Mouse (Mus musculus): ENCODE data around the gene Sgk1. TPM values are rescaled to one million over a fixed set of nuclear protein-coding genes. Genes with fewer than 3 reads are reported as not detected.
"Not testable (repeated sequence)": the region's sequence is repeated elsewhere in the genome, so short reads cannot be mapped to it uniquely, and the experiment has no call there.

Sgk1 gene
- polyA plus RNA-seq, 1 experiment from 2014 or later = 26.2 TPM

DNA sequence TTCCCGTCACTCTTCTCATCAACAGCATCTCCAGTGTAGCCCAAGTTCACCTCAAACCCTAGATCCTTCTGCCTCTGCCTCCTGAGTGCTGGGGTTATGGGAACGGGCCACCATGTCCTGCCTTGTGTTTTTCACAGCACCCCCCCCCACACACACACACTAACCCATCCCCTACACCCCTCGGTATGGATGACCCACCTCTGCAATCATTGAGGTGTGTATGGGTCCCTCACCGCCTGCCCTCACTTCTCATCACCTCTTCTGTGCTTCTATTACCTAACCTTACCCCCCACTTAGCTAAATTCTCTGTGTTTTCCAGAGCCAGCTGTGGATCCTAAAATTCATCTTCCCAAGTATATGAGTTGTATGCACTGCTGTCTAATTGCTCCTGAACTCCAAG lies 16.4 kb downstream of the Sgk1 start:
- no peak overlapping the region for H3K4me3 ChIP-seq (ENCODE audit: control insufficient read depth in 1 of 2, insufficient read depth in 1 of 2, low read depth in 1 of 2, low read length in 2 of 2)
- no peaks in the 10 kb centered on the region for H3K36me3 ChIP-seq (ENCODE audit: control insufficient read depth, insufficient read depth, low read length)
- no peaks in the 10 kb centered on the region for H3K4me1 ChIP-seq (ENCODE audit: control insufficient read depth in 2 of 2, insufficient read depth in 2 of 2, low read length in 2 of 2)
- H3K4me2 ChIP-seq (ENCODE audit: low read length) = no peak overlapping the region
- no peak for ATAC-seq (ENCODE audit: insufficient number of reproducible peaks, insufficient read depth, low FRiP score, low read depth)
- WGBS = 87% methylated on average over 4 of the region's 4 CpGs
- 0 out of 2 replicates have a peak, but pooled peaks cover under 1% of the 10 kb centered on the region for H3K9me3 ChIP-seq (ENCODE audit: control insufficient read depth, low read length)
- H3K27me3 ChIP-seq (ENCODE audit: control insufficient read depth, insufficient read depth, low read length) = no peaks in the 10 kb centered on the region
- H3K27ac ChIP-seq (replicated peaks in 1 of 2; ENCODE audit: control insufficient read depth in 1 of 2, insufficient read depth in 1 of 2, low read depth in 2 of 2, low read length in 2 of 2) = no peak overlapping the region
- no peak overlapping the region for H3K9ac ChIP-seq (ENCODE audit: low read length)

GRCm38 (mm10) chr10:21898851-21899250 lies 16.9 kb downstream of the Sgk1 start:
- not testable (repeated sequence) for H3K4me3 ChIP-seq (ENCODE audit: control insufficient read depth in 1 of 2, insufficient read depth in 1 of 2, low read depth in 1 of 2, low read length in 2 of 2); H3K27ac ChIP-seq (replicated peaks in 1 of 2; ENCODE audit: control insufficient read depth in 1 of 2, insufficient read depth in 1 of 2, low read depth in 2 of 2, low read length in 2 of 2); H3K4me2 ChIP-seq (ENCODE audit: low read length); H3K36me3 ChIP-seq (ENCODE audit: control insufficient read depth, insufficient read depth, low read length); H3K9me3 ChIP-seq (ENCODE audit: control insufficient read depth, low read length); ATAC-seq (ENCODE audit: insufficient number of reproducible peaks, insufficient read depth, low FRiP score, low read depth); H3K4me1 ChIP-seq (ENCODE audit: control insufficient read depth in 2 of 2, insufficient read depth in 2 of 2, low read length in 2 of 2); H3K27me3 ChIP-seq (ENCODE audit: control insufficient read depth, insufficient read depth, low read length); H3K9ac ChIP-seq (ENCODE audit: low read length)
- WGBS = 89% methylated on average over 17 of the region's 17 CpGs

DNA sequence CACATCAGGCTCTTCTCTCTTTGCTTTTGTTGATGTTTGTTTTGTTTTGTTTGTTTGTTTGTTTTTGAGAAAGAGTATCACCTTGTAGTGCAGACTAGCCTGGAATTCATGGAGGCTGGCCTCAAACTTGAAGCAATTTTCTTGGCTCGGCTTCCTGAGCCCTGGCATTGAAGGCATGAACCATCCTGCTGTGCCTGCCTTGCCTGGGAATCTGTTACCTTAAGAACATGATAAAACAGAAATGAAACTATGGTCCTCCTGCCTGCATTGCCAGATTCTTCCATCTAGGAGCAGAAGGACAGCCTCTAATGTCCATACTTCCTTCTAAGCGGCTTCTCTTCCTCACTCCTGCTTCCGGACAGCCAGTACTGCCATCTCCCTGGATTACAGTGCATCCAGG lies 17.4 kb downstream of the Sgk1 start:
- ATAC-seq (ENCODE audit: insufficient number of reproducible peaks, insufficient read depth, low FRiP score, low read depth) = no peak
- H3K9ac ChIP-seq (ENCODE audit: low read length) = no peak overlapping the region
- H3K4me1 ChIP-seq (ENCODE audit: control insufficient read depth in 2 of 2, insufficient read depth in 2 of 2, low read length in 2 of 2) = no peaks in the 10 kb centered on the region
- no peaks in the 10 kb centered on the region for H3K27me3 ChIP-seq (ENCODE audit: control insufficient read depth, insufficient read depth, low read length)
- WGBS = 87% methylated on average over 3 of the region's 3 CpGs
- H3K4me3 ChIP-seq (ENCODE audit: control insufficient read depth in 1 of 2, insufficient read depth in 1 of 2, low read depth in 1 of 2, low read length in 2 of 2) = no peak overlapping the region
- H3K4me2 ChIP-seq (ENCODE audit: low read length) = no peak overlapping the region
- no peaks in the 10 kb centered on the region for H3K9me3 ChIP-seq (ENCODE audit: control insufficient read depth, low read length)
- H3K27ac ChIP-seq (replicated peaks in 1 of 2; ENCODE audit: control insufficient read depth in 1 of 2, insufficient read depth in 1 of 2, low read depth in 2 of 2, low read length in 2 of 2) = no peak overlapping the region
- H3K36me3 ChIP-seq (ENCODE audit: control insufficient read depth, insufficient read depth, low read length) = no peaks in the 10 kb centered on the region

DNA sequence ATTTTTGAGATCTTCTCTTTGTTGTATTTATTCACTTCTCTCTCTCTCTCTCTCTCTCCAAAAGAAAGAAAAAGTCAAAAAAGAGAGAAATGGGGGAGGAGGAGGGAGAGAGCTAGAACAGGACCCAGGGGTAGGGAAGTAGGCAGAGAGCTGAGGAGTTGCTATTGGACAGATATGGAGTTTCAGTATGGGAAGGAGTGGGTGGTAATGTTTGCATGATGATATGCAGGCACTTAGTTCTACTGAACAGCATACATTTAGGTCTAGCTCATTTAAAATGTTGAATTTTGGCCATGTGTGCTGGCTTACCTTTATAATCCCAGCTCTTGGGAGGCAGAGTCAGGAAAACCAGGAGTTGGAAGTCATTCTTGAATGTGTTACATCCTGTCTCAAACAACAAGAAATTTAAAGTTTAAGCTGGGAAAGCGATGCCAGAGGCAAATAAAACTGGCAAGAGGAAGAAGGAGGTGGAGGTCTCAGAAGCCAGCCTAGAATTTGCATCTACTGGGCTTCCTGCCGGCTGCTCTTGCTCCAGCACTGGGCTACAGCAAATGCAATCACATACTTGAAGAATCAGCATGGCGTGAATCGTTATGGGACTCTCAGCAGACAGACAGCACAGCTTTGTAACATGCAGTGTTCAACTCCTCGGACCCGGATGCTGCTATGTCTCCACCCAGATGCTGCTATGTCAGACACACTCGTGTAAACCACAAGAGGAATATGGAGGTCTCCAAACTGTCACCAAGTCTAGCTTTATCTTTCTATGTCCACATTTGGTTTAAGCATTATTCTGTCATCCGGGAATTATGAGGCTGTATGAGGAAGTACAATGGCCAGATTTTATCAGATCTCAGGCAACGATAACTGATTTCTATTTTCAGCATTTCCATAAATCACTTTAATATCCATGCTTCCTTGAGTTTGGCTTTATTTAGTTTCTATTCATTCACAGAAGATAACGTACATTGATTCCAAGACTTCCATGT lies 20.5 kb downstream of the Sgk1 start:
- no peaks in the 10 kb centered on the region for H3K9me3 ChIP-seq (ENCODE audit: control insufficient read depth, low read length)
- no peak overlapping the region for H3K9ac ChIP-seq (ENCODE audit: low read length)
- no peaks in the 10 kb centered on the region for H3K4me1 ChIP-seq (ENCODE audit: control insufficient read depth in 2 of 2, insufficient read depth in 2 of 2, low read length in 2 of 2)
- H3K27ac ChIP-seq (replicated peaks in 1 of 2; ENCODE audit: control insufficient read depth in 1 of 2, insufficient read depth in 1 of 2, low read depth in 2 of 2, low read length in 2 of 2) = no peak overlapping the region
- no peaks in the 10 kb centered on the region for H3K36me3 ChIP-seq (ENCODE audit: control insufficient read depth, insufficient read depth, low read length)
- no peak overlapping the region for H3K4me3 ChIP-seq (ENCODE audit: control insufficient read depth in 1 of 2, insufficient read depth in 1 of 2, low read depth in 1 of 2, low read length in 2 of 2)
- H3K4me2 ChIP-seq (ENCODE audit: low read length) = no peak overlapping the region
- 84% methylated on average over 10 of the region's 10 CpGs for WGBS
- ATAC-seq (ENCODE audit: insufficient number of reproducible peaks, insufficient read depth, low FRiP score, low read depth) = no peak
- H3K27me3 ChIP-seq (ENCODE audit: control insufficient read depth, insufficient read depth, low read length) = no peaks in the 10 kb centered on the region

GRCm38 (mm10) chr10:21904151-21904550 lies 22.2 kb downstream of the Sgk1 start:
- Histone ChIP-seq H3K4me1 (ENCODE audit: control insufficient read depth in 2 of 2, insufficient read depth in 2 of 2, low read length in 2 of 2) (no peaks in the 10 kb centered on the region), H3K9ac (ENCODE audit: low read length) (no peak overlapping the region), H3K9me3 (ENCODE audit: control insufficient read depth, low read length) (no peaks in the 10 kb centered on the region), H3K27ac (replicated peaks in 1 of 2; ENCODE audit: control insufficient read depth in 1 of 2, insufficient read depth in 1 of 2, low read depth in 2 of 2, low read length in 2 of 2) (no peak overlapping the region), H3K36me3 (ENCODE audit: control insufficient read depth, insufficient read depth, low read length) (no peaks in the 10 kb centered on the region), H3K4me3 (ENCODE audit: control insufficient read depth in 1 of 2, insufficient read depth in 1 of 2, low read depth in 1 of 2, low read length in 2 of 2) (no peak overlapping the region), H3K4me2 (ENCODE audit: low read length) (no peak overlapping the region), H3K27me3 (ENCODE audit: control insufficient read depth, insufficient read depth, low read length) (no peaks in the 10 kb centered on the region)
- 63% methylated on average over 2 of the region's 2 CpGs for WGBS
- no peak for ATAC-seq (ENCODE audit: insufficient number of reproducible peaks, insufficient read depth, low FRiP score, low read depth)

DNA sequence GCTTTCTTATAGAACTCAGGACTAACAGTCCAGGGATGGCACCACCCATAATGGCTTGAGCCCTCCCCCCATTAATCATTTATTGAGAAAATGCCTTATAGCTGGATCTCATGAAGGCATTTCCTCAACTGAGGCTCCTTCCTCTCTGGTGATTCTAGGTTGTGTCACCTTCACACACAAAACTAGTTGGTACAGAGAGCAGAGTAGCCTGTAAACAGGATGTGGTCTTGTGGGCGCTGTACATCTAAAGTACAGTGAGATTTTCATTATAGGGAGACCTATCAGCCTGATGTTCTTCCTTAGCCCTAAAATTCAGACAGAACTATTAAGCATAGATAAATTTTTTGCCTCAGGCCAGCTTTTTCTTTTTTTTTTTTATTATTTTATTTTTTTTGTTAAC lies 23.6 kb downstream of the Sgk1 start:
- ATAC-seq (ENCODE audit: insufficient number of reproducible peaks, insufficient read depth, low FRiP score, low read depth) = no peak
- no peak overlapping the region for H3K27ac ChIP-seq (replicated peaks in 1 of 2; ENCODE audit: control insufficient read depth in 1 of 2, insufficient read depth in 1 of 2, low read depth in 2 of 2, low read length in 2 of 2)
- H3K9ac ChIP-seq (ENCODE audit: low read length) = no peak overlapping the region
- no peaks in the 10 kb centered on the region for H3K27me3 ChIP-seq (ENCODE audit: control insufficient read depth, insufficient read depth, low read length)
- no peaks in the 10 kb centered on the region for H3K36me3 ChIP-seq (ENCODE audit: control insufficient read depth, insufficient read depth, low read length)
- H3K9me3 ChIP-seq (ENCODE audit: control insufficient read depth, low read length) = no peaks in the 10 kb centered on the region
- 94% methylated on average over 1 of the region's 1 CpGs for WGBS
- no peak overlapping the region for H3K4me2 ChIP-seq (ENCODE audit: low read length)
- no peaks in the 10 kb centered on the region for H3K4me1 ChIP-seq (ENCODE audit: control insufficient read depth in 2 of 2, insufficient read depth in 2 of 2, low read length in 2 of 2)
- no peak overlapping the region for H3K4me3 ChIP-seq (ENCODE audit: control insufficient read depth in 1 of 2, insufficient read depth in 1 of 2, low read depth in 1 of 2, low read length in 2 of 2)

- H3K4me3 ChIP-seq (ENCODE audit: control insufficient read depth in 1 of 2, insufficient read depth in 1 of 2, low read depth in 1 of 2, low read length in 2 of 2) = no peak overlapping the region
- H3K9me3 ChIP-seq (ENCODE audit: control insufficient read depth, low read length) = no peaks in the 10 kb centered on the region
- no peaks in the 10 kb centered on the region for H3K27me3 ChIP-seq (ENCODE audit: control insufficient read depth, insufficient read depth, low read length)
- ATAC-seq (ENCODE audit: insufficient number of reproducible peaks, insufficient read depth, low FRiP score, low read depth) = no peak
- H3K4me1 ChIP-seq (ENCODE audit: control insufficient read depth in 2 of 2, insufficient read depth in 2 of 2, low read length in 2 of 2) = no peaks in the 10 kb centered on the region
- no peak overlapping the region for H3K27ac ChIP-seq (replicated peaks in 1 of 2; ENCODE audit: control insufficient read depth in 1 of 2, insufficient read depth in 1 of 2, low read depth in 2 of 2, low read length in 2 of 2)
- H3K4me2 ChIP-seq (ENCODE audit: low read length) = no peak overlapping the region
- H3K9ac ChIP-seq (ENCODE audit: low read length) = no peak overlapping the region
- 22% methylated on average over 5 of the region's 5 CpGs for WGBS
- H3K36me3 ChIP-seq (ENCODE audit: control insufficient read depth, insufficient read depth, low read length) = no peaks in the 10 kb centered on the region
Observed at GRCm38 (mm10) chr10:21906894-21907446, 25.0 kb downstream of the Sgk1 start.

Data from heart, embryonic 14.5 days (tissue).